Mouse (Mus musculus) lung, embryonic 15.5 days (tissue): ENCODE data around the gene Stx2. TPM values are rescaled to one million over a fixed set of nuclear protein-coding genes. Genes with fewer than 3 reads are reported as not detected.

Experiments
- ATAC-seq: fragments of 200-750 bp; cut with Nextera tagmentation; 2 replicates; pipeline ENCODE4 v1.8.0; 2017; ENCODE audit warnings: moderate number of reproducible peaks, borderline replicate concordance; ENCODE audit not compliant: low FRiP score, low TSS enrichment; ENCODE audit errors: extremely low read depth
- H3K27ac ChIP-seq: fragments of 300-500 bp; sonication (generic); 2 replicates; pipeline ENCODE4 v1.5.1; 2015; ENCODE audit warnings: moderate library complexity, mild to moderate bottlenecking, inconsistent platforms
- H3K27me3 ChIP-seq: fragments of 300-500 bp; sonication (generic); 2 replicates; pipeline ENCODE4 v1.6.1; 2015; ENCODE audit warnings: inconsistent platforms
- H3K36me3 ChIP-seq: fragments of 300-500 bp; sonication (generic); 2 replicates; pipeline ENCODE4 v1.6.1; 2015; ENCODE audit warnings: inconsistent platforms
- H3K4me1 ChIP-seq: fragments of 300-500 bp; sonication (generic); 2 replicates; pipeline ENCODE4 v1.6.1; 2015; ENCODE audit warnings: inconsistent platforms
- H3K4me2 ChIP-seq: fragments of 300-500 bp; sonication (generic); 2 replicates; pipeline ENCODE4 v1.6.1; 2015; ENCODE audit warnings: inconsistent platforms, mild to moderate bottlenecking, moderate library complexity
- H3K4me3 ChIP-seq: fragments of 300-500 bp; sonication (generic); 2 replicates; pipeline ENCODE4 v1.5.1; 2015; ENCODE audit warnings: mild to moderate bottlenecking, inconsistent platforms
- H3K9ac ChIP-seq: fragments of 300-500 bp; sonication (generic); 2 replicates; pipeline ENCODE4 v1.6.1; 2015; ENCODE audit warnings: inconsistent platforms
- H3K9me3 ChIP-seq: fragments of 300-500 bp; sonication (generic); 2 replicates; pipeline ENCODE4 v1.6.1; 2016; ENCODE audit warnings: inconsistent platforms
- WGBS: fragments of 180-500 bp; shearing (Covaris S2); methylation state at CpG from one replicate; pipeline ENCODE4 v1.1.7; 2015; 5-methylcytosine and 5-hydroxymethylcytosine counted together
- polyA plus RNA-seq: library from polyadenylated mRNA; unstranded; fragments of >200 nt; fragmentation: Nextera tagmentation; extraction: Ambion mirVana; gene quantifications from 2 replicates; pipeline ENCODE4 v1.2.1, GENCODE M21; 2015

Gene Stx2
- polyA plus RNA-seq, 1 experiment from 2014 or later = 28.3 TPM

GRCm38 (mm10) chr5:128935359-128935899 lies 72.9 kb downstream of the Stx2 start:
- H3K9me3 ChIP-seq = no peaks in the 10 kb centered on the region
- 56% methylated on average over 6 of the region's 6 CpGs for WGBS
- no peaks in the 10 kb centered on the region for H3K27me3 ChIP-seq
- no peak overlapping the region for H3K4me3 ChIP-seq
- H3K4me2 ChIP-seq = no peak overlapping the region
- 0 out of 2 replicates have a peak, but pooled peaks cover 3% of the 10 kb centered on the region for H3K4me1 ChIP-seq
- peak; percentile 47; the same call in 1 of the 2 replicates for ATAC-seq
- H3K36me3 ChIP-seq = no peaks in the 10 kb centered on the region
- H3K9ac ChIP-seq = no peak overlapping the region
- H3K27ac ChIP-seq = no peak overlapping the region

Other genes with a start within 250 kb of the Stx2 start
- gene Rimbp2, start 55.1 kb downstream of the Stx2 start, polyA plus RNA-seq = 0.03 and 0.26 TPM in 2 replicates
- gene Ran, start 11.5 kb upstream of the Stx2 start, polyA plus RNA-seq = 634 and 683 TPM in 2 replicates
- gene Adgrd1, start 88.2 kb upstream of the Stx2 start, polyA plus RNA-seq = 0.86 and 1.3 TPM in 2 replicates